Mouse (Mus musculus): ENCODE results near the gene Mob3a. TPM values are rescaled to one million over a fixed set of nuclear protein-coding genes. Genes with fewer than 3 reads are reported as not detected.
A peak's percentile ranks its signal among the peaks of the same experiment; 100 is the strongest.

The Mob3a gene
- polyA plus RNA-seq, 1 experiment from 2014 or later: 47.5 TPM

- Histone ChIP-seq H3K36me3 (peaks cover 16% of the 10 kb centered on the region), H3K9ac (peak overlapping the region; percentile 82), H3K9me3 (no peaks in the 10 kb centered on the region), H3K27me3 (replicated peaks) (no peaks in the 10 kb centered on the region), H3K27ac (peak overlapping the region; percentile 79), H3K4me1 (peaks cover 63% of the 10 kb centered on the region), H3K4me2 (peak overlapping the region; percentile 84), H3K4me3 (replicated peaks) (peak overlapping the region; percentile 77)
- WGBS: 7% methylated on average over 6 of the region's 6 CpGs
- ATAC-seq (ENCODE audit: insufficient read depth, low FRiP score, low read depth): no peak
Observed at GRCm38 (mm10) chr10:80674851-80675404, 26.8 kb downstream of the Mob3a start.

GRCm38 (mm10) chr10:80674161-80674711 is 27.5 kb downstream of the Mob3a start:
- H3K27me3 ChIP-seq (replicated peaks): no peaks in the 10 kb centered on the region
- peaks cover 23% of the 10 kb centered on the region for H3K36me3 ChIP-seq
- H3K4me2 ChIP-seq: peak overlapping the region; percentile 84
- H3K9me3 ChIP-seq: no peaks in the 10 kb centered on the region
- WGBS: 43% methylated on average over 5 of the region's 5 CpGs
- H3K27ac ChIP-seq: peak overlapping the region; percentile 79
- peak overlapping the region; percentile 82; the same call in 1 of the 2 replicates for H3K9ac ChIP-seq
- H3K4me3 ChIP-seq (replicated peaks): peak overlapping the region; percentile 77
- H3K4me1 ChIP-seq: peaks cover 57% of the 10 kb centered on the region
- ATAC-seq (ENCODE audit: insufficient read depth, low FRiP score, low read depth): no peak

GRCm38 (mm10) chr10:80673690-80674089 is 28.1 kb downstream of the Mob3a start:
- H3K9ac ChIP-seq: no peak overlapping the region; the same call in 1 of the 2 replicates
- 79% methylated on average over 3 of the region's 3 CpGs for WGBS
- no peaks in the 10 kb centered on the region for H3K9me3 ChIP-seq
- H3K27ac ChIP-seq: peak overlapping the region; percentile 79; the same call in 1 of the 2 replicates
- peak overlapping the region; percentile 84 for H3K4me2 ChIP-seq
- no peak for ATAC-seq (ENCODE audit: insufficient read depth, low FRiP score, low read depth)
- no peaks in the 10 kb centered on the region for H3K27me3 ChIP-seq (replicated peaks)
- peaks cover 51% of the 10 kb centered on the region for H3K4me1 ChIP-seq
- H3K4me3 ChIP-seq (replicated peaks): peak overlapping the region; percentile 77
- H3K36me3 ChIP-seq: peaks cover 28% of the 10 kb centered on the region

- peaks cover 41% of the 10 kb centered on the region for H3K36me3 ChIP-seq
Observed at GRCm38 (mm10) chr10:80671936-80672690, 29.7 kb downstream of the Mob3a start.

GRCm38 (mm10) chr10:80671251-80671650 is 30.5 kb downstream of the Mob3a start:
- peaks cover 41% of the 10 kb centered on the region for H3K4me1 ChIP-seq
- 92% methylated on average over 4 of the region's 4 CpGs for WGBS
- H3K9ac ChIP-seq: no peak overlapping the region
- peaks cover 50% of the 10 kb centered on the region for H3K36me3 ChIP-seq
- H3K4me3 ChIP-seq (replicated peaks): no peak overlapping the region
- no peak overlapping the region for H3K27ac ChIP-seq
- no peaks in the 10 kb centered on the region for H3K27me3 ChIP-seq (replicated peaks)
- ATAC-seq (ENCODE audit: insufficient read depth, low FRiP score, low read depth): no peak
- H3K9me3 ChIP-seq: no peaks in the 10 kb centered on the region
- H3K4me2 ChIP-seq: no peak overlapping the region

More at GRCm38 (mm10) chr10:80671936-80672690, 29.7 kb downstream of the Mob3a start:
- Histone ChIP-seq H3K27me3 (replicated peaks) (no peaks in the 10 kb centered on the region), H3K4me1 (peaks cover 36% of the 10 kb centered on the region), H3K9me3 (no peaks in the 10 kb centered on the region), H3K9ac (no peak overlapping the region), H3K4me2 (no peak overlapping the region), H3K27ac (no peak overlapping the region), H3K4me3 (replicated peaks) (no peak overlapping the region)
- WGBS: 78% methylated on average over 11 of the region's 11 CpGs
- no peak for ATAC-seq (ENCODE audit: insufficient read depth, low FRiP score, low read depth)

GRCm38 (mm10) chr10:80670531-80670930 is 31.2 kb downstream of the Mob3a start:
- ATAC-seq (ENCODE audit: insufficient read depth, low FRiP score, low read depth): no peak
- Histone ChIP-seq H3K4me2 (no peak overlapping the region), H3K9me3 (no peaks in the 10 kb centered on the region), H3K27me3 (replicated peaks) (no peaks in the 10 kb centered on the region), H3K4me3 (replicated peaks) (no peak overlapping the region), H3K9ac (no peak overlapping the region), H3K4me1 (peaks cover 48% of the 10 kb centered on the region), H3K27ac (no peak overlapping the region), H3K36me3 (peaks cover 52% of the 10 kb centered on the region)
- 90% methylated on average over 2 of the region's 2 CpGs for WGBS

GRCm38 (mm10) chr10:80669737-80670485 is 31.9 kb downstream of the Mob3a start:
- WGBS: 95% methylated on average over 7 of the region's 7 CpGs
- Histone ChIP-seq H3K27ac (no peak overlapping the region), H3K9me3 (no peaks in the 10 kb centered on the region), H3K27me3 (replicated peaks) (no peaks in the 10 kb centered on the region), H3K4me2 (no peak overlapping the region), H3K9ac (no peak overlapping the region), H3K4me1 (peaks cover 50% of the 10 kb centered on the region), H3K36me3 (peaks cover 52% of the 10 kb centered on the region), H3K4me3 (replicated peaks) (no peak overlapping the region)
- ATAC-seq (ENCODE audit: insufficient read depth, low FRiP score, low read depth): no peak

GRCm38 (mm10) chr10:80669018-80669417 is 32.8 kb downstream of the Mob3a start:
- H3K4me2 ChIP-seq: no peak overlapping the region
- H3K4me3 ChIP-seq (replicated peaks): no peak overlapping the region
- H3K4me1 ChIP-seq: peaks cover 48% of the 10 kb centered on the region
- H3K9me3 ChIP-seq: no peaks in the 10 kb centered on the region
- no peak overlapping the region for H3K9ac ChIP-seq
- 87% methylated on average over 12 of the region's 12 CpGs for WGBS
- H3K36me3 ChIP-seq: peaks cover 52% of the 10 kb centered on the region
- no peak for ATAC-seq (ENCODE audit: insufficient read depth, low FRiP score, low read depth)
- no peaks in the 10 kb centered on the region for H3K27me3 ChIP-seq (replicated peaks)
- H3K27ac ChIP-seq: no peak overlapping the region

- peaks cover 52% of the 10 kb centered on the region for H3K36me3 ChIP-seq
- no peak for ATAC-seq (ENCODE audit: insufficient read depth, low FRiP score, low read depth)
- H3K4me1 ChIP-seq: peaks cover 48% of the 10 kb centered on the region
- H3K27ac ChIP-seq: 0 out of 2 replicates have a peak overlapping the region, but pooled peaks have one; percentile 46
- no peaks in the 10 kb centered on the region for H3K27me3 ChIP-seq (replicated peaks)
- no peak overlapping the region for H3K4me2 ChIP-seq
- H3K9me3 ChIP-seq: no peaks in the 10 kb centered on the region
- no peak overlapping the region for H3K4me3 ChIP-seq (replicated peaks)
- H3K9ac ChIP-seq: no peak overlapping the region
- WGBS: 76% methylated on average over 11 of the region's 11 CpGs
Observed at GRCm38 (mm10) chr10:80668614-80669013, 33.2 kb downstream of the Mob3a start.

GRCm38 (mm10) chr10:80666837-80667412 is 34.9 kb downstream of the Mob3a start:
- H3K4me1 ChIP-seq: peaks cover 40% of the 10 kb centered on the region
- peaks cover 52% of the 10 kb centered on the region for H3K36me3 ChIP-seq
- no peaks in the 10 kb centered on the region for H3K27me3 ChIP-seq (replicated peaks)
- ATAC-seq (ENCODE audit: insufficient read depth, low FRiP score, low read depth): no peak
- H3K4me2 ChIP-seq: no peak overlapping the region
- H3K9me3 ChIP-seq: no peaks in the 10 kb centered on the region
- H3K9ac ChIP-seq: no peak overlapping the region
- H3K27ac ChIP-seq: no peak overlapping the region
- H3K4me3 ChIP-seq (replicated peaks): no peak overlapping the region
- WGBS: 80% methylated on average over 19 of the region's 19 CpGs

GRCm38 (mm10) chr10:80665981-80666733 is 35.6 kb downstream of the Mob3a start:
- peaks cover 40% of the 10 kb centered on the region for H3K4me1 ChIP-seq
- no peaks in the 10 kb centered on the region for H3K27me3 ChIP-seq (replicated peaks)
- no peak overlapping the region for H3K4me3 ChIP-seq (replicated peaks)
- no peaks in the 10 kb centered on the region for H3K9me3 ChIP-seq
- 68% methylated on average over 10 of the region's 10 CpGs for WGBS
- H3K27ac ChIP-seq: peak overlapping the region; percentile 89
- no peak for ATAC-seq (ENCODE audit: insufficient read depth, low FRiP score, low read depth)
- peaks cover 47% of the 10 kb centered on the region for H3K36me3 ChIP-seq
- H3K9ac ChIP-seq: no peak overlapping the region
- no peak overlapping the region for H3K4me2 ChIP-seq

Measured in stomach, embryonic 15.5 days (tissue).